Mouse (Mus musculus): ENCODE data around the gene Aldh1a1.
"Not testable (repeated sequence)": the region's sequence is repeated elsewhere in the genome, so short reads cannot be mapped to it uniquely, and the experiment has no call there.

Aldh1a1 gene

DNA sequence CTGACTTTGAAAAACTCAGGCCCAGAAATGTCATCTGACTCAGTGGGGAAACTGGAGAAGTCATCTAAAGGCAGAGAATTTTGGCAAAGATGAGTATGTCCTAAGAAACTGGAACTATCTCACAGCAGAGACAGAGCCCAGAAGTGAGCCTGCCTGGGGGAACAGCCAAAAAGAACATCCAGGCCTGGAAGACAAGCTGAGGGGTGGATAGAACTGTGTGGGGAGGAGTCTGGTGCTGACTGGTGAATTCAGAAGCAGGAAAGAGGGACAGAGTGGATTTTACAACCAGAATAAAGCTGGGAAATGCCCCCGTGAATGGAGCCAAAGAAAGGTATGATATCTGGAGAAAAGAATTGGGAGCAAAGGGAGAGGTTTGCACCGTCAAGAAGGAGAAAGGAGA, at the start of gene Aldh1a1:
Aldh1a1 (plus strand) TSS at position 225 of the 400 bp plus-strand sequence.
- DNase-seq (ENCODE audit: low read depth, low spot score) = no peak

DNA sequence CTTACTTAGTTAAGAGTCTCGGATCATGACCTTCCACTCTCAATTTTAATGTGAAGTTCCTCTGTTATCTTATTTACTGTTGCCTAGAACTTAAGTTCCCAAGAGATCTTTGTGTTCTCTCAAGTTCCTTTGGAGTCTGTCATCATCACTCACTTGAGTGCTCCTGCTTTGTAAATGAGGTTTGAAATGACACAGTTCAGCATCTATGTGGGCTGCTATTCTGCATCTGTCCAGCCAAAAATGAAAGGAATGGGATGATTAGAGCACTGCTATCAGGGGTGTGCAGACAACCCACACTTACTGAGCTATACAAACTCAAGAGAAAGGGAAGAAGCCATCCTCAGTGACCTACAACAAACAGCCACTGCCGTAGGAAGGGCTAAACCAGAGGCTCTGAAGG, 44.7 kb upstream of the Aldh1a1 start:
- no peak for DNase-seq (ENCODE audit: low read depth, low spot score)

DNA sequence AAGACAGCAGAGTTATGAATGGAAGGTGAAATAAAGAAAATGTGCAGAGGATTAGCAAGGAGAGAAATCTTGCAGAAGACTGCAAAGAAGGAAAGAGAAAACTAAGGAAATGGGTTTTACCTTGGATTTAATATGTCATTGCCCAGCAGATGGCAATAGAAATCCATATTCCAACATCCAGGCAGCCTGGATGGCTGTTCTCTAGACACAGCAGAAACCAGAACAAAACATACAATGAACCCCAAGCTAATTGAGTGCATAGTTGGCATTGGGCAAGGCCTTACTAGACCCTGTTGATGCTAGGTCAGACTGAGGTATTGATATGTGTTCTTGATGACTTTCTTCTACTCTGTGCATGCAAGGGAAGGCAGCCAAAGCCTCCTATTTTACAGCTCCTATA, 43.0 kb upstream of the Aldh1a1 start:
- peak; percentile 77 for DNase-seq (ENCODE audit: low read depth, low spot score)

DNA sequence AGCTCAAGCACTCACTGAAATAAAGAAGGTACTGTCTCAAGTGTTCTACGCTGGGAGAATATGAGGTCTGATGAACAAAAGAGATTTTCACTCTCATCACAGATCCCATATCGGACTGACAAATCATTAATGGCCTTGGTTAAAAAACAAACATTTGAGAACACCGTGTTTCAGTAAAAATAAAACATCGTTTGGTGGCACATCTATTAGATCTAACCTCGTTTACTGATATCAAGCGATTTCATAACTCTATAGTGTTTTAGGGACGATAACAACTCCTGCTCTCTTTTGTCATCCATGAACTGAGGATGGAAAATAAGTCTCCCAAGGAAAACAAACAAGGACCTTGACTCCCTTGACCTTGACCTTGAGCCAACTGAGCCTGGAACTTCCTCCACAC, 41.5 kb upstream of the Aldh1a1 start:
- DNase-seq (ENCODE audit: low read depth, low spot score) = no peak

DNA sequence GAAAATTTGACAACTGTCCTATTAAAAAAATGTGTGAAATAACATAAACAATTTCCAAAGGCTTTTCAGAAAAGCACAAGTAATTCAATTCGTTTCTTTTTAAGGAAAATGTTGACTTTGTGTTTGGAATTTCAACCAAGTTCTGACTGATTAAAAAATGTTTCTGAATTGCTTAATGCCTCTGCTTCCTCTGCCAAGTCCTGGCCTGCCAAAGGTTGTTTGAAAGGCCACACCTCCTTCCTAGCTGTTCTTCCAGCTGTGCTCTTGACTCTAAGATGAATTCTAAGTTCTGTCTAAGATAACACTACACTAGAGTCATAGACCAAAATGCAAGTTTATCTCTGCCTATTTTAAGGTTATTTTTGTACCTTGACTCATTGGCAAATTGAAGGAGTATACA, 8.0 kb upstream of the Aldh1a1 start:
- DNase-seq (ENCODE audit: low read depth, low spot score) = no peak

DNA sequence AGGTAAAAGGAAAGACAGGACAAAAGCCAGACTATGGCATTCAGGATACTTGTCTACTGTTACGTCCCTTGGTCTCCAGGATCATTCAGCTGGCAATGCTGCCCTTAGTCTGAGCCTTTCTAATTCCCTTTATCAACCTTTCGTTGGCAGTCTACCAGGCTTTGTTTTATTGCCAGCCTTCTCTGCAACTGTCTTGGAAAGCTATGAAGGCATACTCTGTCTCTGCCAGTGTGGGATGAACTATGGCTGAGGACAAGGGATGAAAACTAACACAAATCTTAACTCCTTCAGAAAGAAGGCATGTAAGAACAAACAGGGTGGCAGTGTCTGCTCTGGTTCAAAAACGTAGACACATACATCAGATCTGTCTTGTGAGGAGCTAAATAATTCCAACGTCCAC, 565 bp upstream of the Aldh1a1 start:
- DNase-seq (ENCODE audit: low read depth, low spot score) = no peak

DNA sequence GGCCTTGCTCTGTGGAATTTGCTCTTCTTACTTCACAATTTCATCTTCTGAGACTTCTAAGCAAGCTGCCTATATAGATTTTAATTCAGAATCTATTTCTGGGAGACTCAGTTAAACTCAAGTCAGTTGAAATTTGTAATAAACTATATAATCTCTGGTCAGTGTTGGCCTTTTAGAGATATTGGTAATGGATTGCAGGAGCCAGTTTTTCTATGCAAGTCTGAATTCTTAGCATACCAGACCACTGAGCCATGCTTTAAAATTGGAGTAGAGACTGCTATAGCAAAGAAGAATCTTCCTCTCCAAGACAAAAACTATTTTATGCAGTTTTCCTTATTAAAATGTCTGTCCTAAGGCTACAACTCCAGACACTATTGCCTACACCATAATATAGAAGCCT, 4.0 kb downstream of the Aldh1a1 start:
- DNase-seq (ENCODE audit: low read depth, low spot score) = peak; percentile 59

DNA sequence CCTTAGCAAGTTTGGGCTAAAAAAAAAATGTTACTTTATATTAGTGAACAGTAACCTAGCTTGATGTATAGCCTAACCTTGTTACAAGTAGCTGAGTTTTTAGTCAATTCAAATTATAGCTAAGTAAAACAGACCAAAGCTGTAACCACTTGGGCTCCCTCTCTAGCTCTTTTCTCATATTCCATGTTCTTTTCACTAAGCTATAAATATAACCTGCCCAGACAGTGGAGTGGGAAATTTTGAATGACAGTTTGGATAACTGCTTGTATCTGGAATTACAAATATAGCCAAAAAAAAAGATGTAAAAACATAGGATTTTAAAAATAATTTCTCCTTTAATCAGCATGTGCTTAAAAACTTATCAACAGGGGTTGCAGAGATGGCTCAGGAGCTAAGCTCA, 12.8 kb downstream of the Aldh1a1 start:
- DNase-seq (ENCODE audit: low read depth, low spot score) = no peak

DNA sequence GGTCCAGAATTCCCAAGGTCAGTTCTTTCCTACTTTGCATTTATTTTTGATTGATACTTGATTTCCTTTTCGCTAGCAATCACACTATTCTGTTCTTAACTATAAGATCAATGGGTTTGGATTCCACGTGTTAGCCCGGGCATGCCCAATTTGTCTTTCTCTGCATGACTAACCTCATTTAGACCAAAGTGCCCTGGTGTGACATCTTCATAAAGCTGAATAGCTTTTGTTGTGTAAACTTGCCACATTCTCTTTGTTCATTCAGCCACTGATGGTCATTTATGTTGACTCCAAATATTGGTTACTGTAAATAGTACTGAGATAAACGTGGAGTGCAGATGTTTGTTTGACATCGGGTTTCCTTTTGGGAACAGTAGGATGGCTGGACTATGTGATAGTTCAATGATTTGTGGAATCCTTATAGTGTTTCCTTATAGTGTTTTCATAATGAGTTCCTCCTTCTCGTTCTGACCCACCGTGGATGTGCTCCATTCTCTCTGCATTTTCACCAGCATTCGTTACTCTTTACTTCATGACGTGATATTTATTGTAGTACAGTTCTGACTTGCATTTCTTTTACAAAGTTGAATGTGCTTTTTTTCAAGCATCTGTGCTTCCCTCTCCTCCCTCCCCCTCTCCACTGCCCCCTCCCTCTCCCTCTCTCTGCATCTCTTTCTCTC, 14.6 kb downstream of the Aldh1a1 start:
- no peak for DNase-seq (ENCODE audit: low read depth, low spot score)

DNA sequence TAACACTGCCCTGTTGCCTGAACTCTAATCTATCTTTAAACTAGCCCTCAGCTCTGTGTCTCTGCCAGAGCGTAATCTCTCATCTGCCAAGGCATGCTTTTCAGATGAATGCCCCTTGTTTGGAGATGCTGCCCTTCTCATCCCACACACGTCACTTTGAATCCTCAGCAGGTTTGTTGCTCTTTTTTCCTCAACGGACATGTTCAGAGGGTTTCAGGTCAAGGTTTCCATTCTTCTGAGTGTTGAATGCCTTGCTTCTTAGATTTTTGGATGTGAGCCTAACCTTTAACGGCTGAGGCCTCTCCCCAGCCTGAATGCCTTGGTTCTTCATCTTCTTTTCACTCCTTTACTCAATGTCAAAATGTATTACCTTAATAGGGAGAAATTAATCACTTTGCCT, 16.1 kb downstream of the Aldh1a1 start:
- no peak for DNase-seq (ENCODE audit: low read depth, low spot score)

DNA sequence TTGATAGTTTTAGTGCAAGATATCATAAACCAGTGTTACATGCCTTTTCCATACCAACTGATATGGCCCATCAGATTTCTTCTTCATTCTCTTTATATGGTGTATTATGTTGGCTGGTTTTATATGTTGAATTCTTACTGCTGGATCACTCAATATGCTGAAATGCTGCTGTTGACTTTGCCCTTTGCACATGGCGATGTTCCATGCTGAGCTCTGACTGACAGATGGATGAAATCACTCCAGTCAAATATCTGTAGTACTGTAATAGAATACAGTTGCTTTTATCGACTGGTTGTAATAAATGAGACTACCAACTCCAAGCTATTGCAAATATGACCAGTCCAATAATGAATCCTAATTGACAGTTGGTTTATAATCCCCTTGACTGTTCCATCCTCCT, 19.5 kb downstream of the Aldh1a1 start:
- DNase-seq (ENCODE audit: low read depth, low spot score) = no peak

DNA sequence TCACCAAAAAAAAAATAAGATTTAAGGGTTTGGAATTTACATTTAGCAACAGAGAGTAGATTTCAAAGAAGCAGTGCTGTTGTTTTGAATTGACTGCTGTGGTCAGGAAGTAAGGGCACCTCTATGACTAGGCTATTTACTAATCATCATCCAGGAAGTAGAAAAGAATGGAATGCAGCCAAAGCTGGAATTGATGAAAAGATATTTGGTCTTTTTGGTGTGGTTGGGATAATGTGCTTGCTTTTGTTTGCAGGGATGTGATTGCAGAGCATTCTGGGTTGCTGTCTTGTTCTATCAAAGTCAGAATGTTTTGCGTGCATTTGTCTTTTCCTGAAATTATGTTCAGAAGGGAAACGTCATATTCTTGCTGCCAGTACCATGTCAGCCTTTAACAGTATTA, 20.7 kb downstream of the Aldh1a1 start:
- DNase-seq (ENCODE audit: low read depth, low spot score) = peak; percentile 68

DNA sequence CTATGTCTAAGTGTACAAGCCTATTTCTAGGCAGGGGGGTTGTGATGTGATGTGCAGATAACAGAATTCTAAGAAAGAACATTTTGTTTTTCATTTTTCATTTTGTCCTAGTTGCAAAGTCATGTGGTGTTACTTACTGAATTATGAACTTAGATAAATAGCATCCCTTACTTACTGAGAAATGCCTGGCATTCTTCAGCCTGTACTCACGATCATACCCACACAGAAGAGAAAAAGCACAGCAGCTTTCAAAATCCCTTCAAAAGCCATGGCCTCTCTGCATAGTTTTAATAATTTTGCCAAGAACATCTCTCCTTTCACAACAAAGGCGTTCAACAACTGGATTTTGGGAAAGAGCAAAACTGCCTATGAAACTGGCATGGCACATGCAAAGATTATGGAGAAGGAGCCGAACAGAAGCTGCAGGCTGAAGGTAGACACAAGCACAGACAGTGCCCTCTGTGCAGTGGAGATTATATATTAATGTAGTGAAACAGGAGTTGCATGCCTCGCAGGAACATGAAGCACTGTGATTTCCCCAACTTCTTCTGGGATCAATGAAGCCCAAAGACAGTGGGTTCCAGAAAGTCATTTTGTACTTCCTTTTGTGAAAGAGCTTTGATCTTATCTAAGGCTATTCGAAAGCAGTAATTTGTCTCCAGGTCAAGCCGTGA, 21.3 kb downstream of the Aldh1a1 start:
- peak; percentile 73 for DNase-seq (ENCODE audit: low read depth, low spot score)

DNA sequence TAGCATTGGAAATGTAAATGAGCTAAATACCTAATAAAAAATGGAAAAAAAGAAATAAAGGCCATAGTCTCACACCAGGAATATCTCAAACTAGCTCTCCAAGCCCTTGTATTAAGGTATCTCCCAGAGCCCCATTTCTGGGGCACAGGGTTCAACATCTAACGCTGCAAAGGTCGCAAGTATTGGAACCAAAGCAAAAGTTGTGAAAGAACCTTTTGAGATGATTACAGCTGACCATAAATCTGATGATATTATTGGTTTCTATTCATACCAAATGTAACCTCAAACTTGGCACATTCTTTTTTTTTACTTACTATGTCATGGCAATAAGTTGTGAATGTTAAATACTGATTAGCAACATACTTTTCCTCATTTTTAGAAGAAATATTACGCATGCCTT, 24.0 kb downstream of the Aldh1a1 start:
- DNase-seq (ENCODE audit: low read depth, low spot score) = no peak

DNA sequence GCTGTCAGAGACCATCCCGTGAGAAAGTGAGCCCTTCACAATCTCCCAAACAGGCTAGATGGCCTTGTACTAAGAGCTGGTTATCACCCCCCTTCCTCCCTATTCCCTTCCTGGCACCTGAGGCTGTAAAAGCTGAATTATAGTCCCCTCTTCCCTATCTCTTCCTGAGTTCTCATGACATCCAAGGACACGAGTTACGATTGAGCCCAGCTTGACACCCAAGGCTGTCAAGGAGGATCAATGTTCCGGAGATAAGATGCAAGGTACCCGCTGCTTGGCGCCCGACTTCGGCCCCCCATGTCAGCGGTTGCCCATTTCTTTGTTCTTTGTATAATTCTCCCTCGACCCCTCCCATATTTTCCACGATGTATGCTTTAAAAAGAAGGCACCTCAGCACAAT, 36.6 kb downstream of the Aldh1a1 start:
- not testable (repeated sequence) for DNase-seq (ENCODE audit: low read depth, low spot score)

DNA sequence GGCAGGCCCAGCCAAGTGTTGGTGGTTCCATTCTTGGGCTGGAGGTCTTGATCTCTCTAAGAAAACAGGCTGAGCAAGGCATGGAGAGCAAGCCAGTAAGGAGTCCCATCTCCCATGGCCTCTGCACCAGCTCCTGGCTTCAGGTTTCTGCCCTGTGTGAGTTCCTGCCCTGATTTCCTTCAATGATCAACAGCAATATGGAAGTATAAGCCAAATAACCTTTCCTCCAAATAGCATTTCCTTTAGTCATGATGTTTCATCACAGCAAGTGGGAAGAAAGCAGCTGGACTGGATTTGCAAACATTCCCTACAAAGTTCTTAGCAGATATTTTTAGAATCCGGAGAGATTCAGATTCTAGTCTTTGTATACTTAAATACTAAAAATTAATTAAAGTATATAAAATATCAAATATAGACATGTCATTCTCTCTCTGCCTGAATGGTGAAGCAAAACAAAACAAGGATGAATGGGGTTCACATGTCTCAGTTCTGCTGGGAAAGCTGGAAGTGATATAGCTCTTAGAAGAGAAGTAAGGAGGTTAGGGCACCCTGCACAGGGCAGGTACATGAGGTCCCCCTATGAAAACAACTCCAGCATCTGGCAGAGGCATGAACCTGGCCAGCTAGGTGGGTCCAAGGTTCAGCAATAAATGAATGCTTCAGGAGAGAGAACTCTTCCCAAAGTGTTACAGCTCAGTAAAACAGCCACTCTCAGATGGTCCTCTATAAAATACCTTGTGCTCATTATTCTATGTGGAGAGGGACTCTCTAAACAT, 37.6 kb downstream of the Aldh1a1 start:
- DNase-seq (ENCODE audit: low read depth, low spot score) = peak; percentile 95

DNA sequence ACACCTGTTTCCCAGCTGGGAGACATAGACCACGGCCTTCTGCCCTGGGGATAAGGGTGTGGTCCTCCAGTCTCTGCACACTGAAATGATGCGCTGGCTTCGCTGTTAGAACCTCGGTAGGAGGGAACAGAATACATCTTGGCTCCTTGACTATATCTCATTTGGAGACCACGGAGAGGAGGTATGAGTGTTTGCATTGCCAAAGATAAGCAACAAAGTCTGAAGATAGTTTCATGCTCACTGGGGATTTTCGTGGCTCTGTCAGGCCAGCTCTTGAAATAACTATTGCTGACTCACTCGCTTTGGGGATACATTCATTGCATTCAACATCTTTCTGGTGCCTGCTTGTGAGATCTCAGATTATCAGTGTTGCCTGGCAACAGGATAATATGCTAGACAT, 44.0 kb downstream of the Aldh1a1 start:
- DNase-seq (ENCODE audit: low read depth, low spot score) = peak; percentile 78

DNA sequence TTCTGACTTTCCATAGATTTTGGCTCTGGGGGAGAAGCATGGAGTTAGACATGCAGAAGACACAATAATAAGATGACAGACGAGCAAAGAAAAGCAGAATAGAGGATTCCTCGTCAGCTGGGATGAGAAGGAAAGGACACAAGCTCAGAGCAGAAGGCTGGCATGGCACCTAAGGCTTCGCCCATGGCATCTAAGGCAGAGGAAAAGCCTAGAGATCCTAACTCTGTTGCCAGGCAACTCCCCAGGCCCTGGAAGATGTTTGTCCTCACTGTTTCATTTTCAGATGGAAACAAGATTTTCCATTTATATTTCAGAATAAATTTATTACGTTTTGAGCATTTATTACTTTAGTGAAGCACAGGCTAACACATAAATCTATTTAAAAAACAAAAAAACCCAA, 48.5 kb downstream of the Aldh1a1 start:
- no peak for DNase-seq (ENCODE audit: low read depth, low spot score)

DNA sequence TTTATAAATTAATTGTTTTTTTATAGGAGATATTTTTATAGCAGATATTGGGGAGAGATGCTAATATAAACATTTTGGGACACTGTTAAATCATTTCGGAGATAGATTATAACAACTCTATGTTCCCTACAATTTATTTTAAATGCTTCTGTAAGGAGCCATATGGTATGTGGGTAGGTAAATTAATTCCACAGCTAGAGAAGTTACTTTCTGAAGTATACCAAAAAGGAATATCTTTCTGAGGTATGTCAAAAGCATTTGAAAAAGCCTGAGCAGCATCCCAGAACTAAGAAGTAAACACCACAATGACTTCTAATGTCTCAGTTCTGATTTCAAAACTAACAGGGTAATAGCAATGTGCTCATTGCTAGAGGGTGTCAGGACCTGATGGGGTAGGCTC, 49.4 kb downstream of the Aldh1a1 start:
- no peak for DNase-seq (ENCODE audit: low read depth, low spot score)

DNA sequence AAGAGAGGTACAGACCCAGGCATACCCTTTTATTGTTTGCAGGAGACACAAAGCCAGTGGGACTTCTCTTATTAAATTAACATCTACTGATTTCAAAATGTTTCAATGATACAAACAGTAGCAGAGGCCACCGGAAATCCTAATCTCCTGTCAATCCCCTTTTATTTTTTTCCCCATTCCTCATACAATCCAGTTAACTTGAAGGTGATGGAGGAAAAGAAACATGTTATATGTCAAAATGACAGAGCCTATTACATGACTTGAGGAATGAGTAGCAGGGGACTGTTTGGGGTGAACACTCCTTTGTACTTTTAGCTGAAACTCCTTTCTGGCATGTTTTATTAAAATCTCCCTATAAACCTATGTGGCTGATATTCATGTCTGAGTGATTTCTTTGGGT, 51.3 kb downstream of the Aldh1a1 start:
- DNase-seq (ENCODE audit: low read depth, low spot score) = no peak

DNA sequence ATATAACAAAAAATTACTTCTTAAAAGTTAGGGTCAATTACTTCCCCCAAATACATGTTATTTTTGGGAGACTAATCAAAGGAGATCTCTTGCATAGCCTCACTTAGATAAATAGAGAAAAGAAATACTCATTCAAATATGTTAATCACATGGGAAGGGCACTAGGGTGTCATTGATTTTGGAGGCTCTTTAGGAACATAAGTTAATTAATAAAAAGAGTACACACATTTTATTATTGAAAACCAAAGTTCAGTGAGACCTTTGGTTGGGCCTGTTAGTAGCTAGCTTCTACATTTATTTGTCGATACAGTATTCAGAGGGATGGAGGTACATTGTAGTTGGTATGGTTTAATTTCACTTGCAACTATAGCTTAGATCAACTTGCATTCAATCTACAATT, 52.4 kb downstream of the Aldh1a1 start:
- no peak for DNase-seq (ENCODE audit: low read depth, low spot score)

DNA sequence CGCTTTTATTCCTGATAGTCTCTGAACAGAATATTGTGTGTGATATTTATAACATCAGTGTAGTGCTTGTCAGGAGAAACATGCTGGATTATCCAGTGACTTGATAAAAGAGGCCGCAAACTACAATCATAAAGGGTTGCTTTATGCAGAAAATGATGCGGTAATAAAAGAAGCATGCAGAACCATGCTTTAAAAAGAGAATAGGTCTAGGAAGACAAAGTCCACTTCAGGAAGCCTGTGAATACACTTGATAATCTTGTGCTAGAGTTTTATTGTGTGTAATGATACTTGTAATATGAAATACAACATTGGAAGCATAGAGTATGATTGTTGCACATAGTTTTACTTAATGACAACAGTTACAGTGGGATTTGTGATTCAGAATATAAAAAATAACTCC, 54.5 kb downstream of the Aldh1a1 start:
- no peak for DNase-seq (ENCODE audit: low read depth, low spot score)

DNA sequence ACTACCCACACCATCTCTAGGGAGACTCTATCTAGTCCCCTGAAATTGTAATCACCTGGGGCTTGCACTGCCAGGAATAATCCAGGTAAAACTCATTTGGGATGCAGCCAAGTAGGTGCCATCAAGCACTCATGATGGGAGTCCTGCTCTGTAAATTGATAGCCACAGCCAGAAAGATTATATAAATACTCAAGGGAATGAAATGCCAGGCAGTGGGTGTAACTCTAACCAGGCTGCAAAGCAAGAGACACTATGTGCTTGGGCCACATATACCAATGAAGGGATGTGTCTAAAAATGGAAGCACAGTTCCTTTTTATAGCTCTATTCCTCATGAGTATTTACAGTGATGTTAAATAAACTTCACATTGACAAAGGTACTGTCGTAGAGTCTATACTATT, 56.9 kb downstream of the Aldh1a1 start:
- DNase-seq (ENCODE audit: low read depth, low spot score) = no peak

Measured in 3T3-L1 (cell line).